Mouse (Mus musculus) right cerebral cortex, postnatal 36 days (tissue): ENCODE results near the gene Foxf2.

Experiments used
- DNase-seq, 2 experiments: peaks; one replicate each; pipeline ENCODE4 v3.0.0; 2022; ENCODE audit warnings: low spot score in 2 of 2, mixed read lengths in 1 of 2

Gene Foxf2

GRCm38 (mm10) chr13:31626183-31626801 is 676 bp downstream of the Foxf2 start:
- DNase-seq: no peak

GRCm38 (mm10) chr13:31626991-31627625 is 1.5 kb downstream of the Foxf2 start:
- no peak for DNase-seq

- no peak for DNase-seq
Measured at GRCm38 (mm10) chr13:31627864-31628690, 2.5 kb downstream of the Foxf2 start.

- no peak for DNase-seq
Measured at GRCm38 (mm10) chr13:31628691-31629180, 3.1 kb downstream of the Foxf2 start.

GRCm38 (mm10) chr13:31629321-31629851 is 3.8 kb downstream of the Foxf2 start:
- DNase-seq: no peak

- no peak for DNase-seq
Measured at GRCm38 (mm10) chr13:31630051-31630450, 4.4 kb downstream of the Foxf2 start.

- no peak for DNase-seq
Measured at GRCm38 (mm10) chr13:31630551-31630950, 4.9 kb downstream of the Foxf2 start.

GRCm38 (mm10) chr13:31631291-31631690 is 5.7 kb downstream of the Foxf2 start:
- no peak for DNase-seq

- DNase-seq: peak in 1 of 2 experiments; percentile 27
Measured at GRCm38 (mm10) chr13:31632450-31632849, 6.8 kb downstream of the Foxf2 start.

- no peak for DNase-seq
Measured at GRCm38 (mm10) chr13:31633259-31633658, 7.6 kb downstream of the Foxf2 start.

GRCm38 (mm10) chr13:31635546-31635945 is 9.9 kb downstream of the Foxf2 start:
- no peak for DNase-seq

- no peak for DNase-seq
Measured at GRCm38 (mm10) chr13:31641517-31641916, 15.9 kb downstream of the Foxf2 start.

GRCm38 (mm10) chr13:31652131-31652745 is 26.6 kb downstream of the Foxf2 start:
- no peak for DNase-seq

- no peak for DNase-seq
Measured at GRCm38 (mm10) chr13:31656249-31656648, 30.6 kb downstream of the Foxf2 start.

- no peak for DNase-seq
Measured at GRCm38 (mm10) chr13:31658212-31658611, 32.6 kb downstream of the Foxf2 start.

GRCm38 (mm10) chr13:31658963-31659362 is 33.3 kb downstream of the Foxf2 start:
- peak; percentile 26 to 41 for DNase-seq

GRCm38 (mm10) chr13:31661211-31661610 is 35.6 kb downstream of the Foxf2 start:
- DNase-seq: no peak

- DNase-seq: no peak
Measured at GRCm38 (mm10) chr13:31665376-31665775, 39.8 kb downstream of the Foxf2 start.

- DNase-seq: no peak
Measured at GRCm38 (mm10) chr13:31667919-31668524, 42.4 kb downstream of the Foxf2 start.

- peak in 1 of 2 experiments; percentile 3 for DNase-seq
Measured at GRCm38 (mm10) chr13:31672093-31672492, 46.5 kb downstream of the Foxf2 start.
